Mouse (Mus musculus) kidney, embryonic 16.5 days (tissue): ENCODE measurements around the gene Mitf. TPM values are rescaled to one million over a fixed set of nuclear protein-coding genes. Genes with fewer than 3 reads are reported as not detected.

Source experiments
- polyA plus RNA-seq: library from polyadenylated mRNA; unstranded; fragments of >200 nt; fragmentation: Nextera tagmentation; extraction: Ambion mirVana; gene quantifications from 2 replicates; pipeline ENCODE4 v1.2.1, GENCODE M21; 2015

The Mitf gene
- polyA plus RNA-seq, 1 experiment from 2014 or later: 3.4 TPM

Other genes starting within 250 kb of the Mitf start
- gene Frmd4b, start 189.5 kb upstream of the Mitf start, polyA plus RNA-seq: 18.1 and 18.3 TPM in 2 replicates